Mouse (Mus musculus) heart, postnatal 10 days (tissue): Measurements from ENCODE around the gene Eri3. TPM values are rescaled to one million over a fixed set of nuclear protein-coding genes. Genes with fewer than 3 reads are reported as not detected.

ENCODE experiments used
- DNase-seq, 2 experiments: peaks; one replicate each; pipeline ENCODE4 v3.0.0; 2021
- intact Hi-C: fragments of 180-260 bp; cut with DNase I; formaldehyde crosslinking; loops from one replicate; pipeline ENCODE4 v1.15.1; 2025
- microRNA-seq, 2 experiments: library from miRNA; unstranded; fragments of <30 nt; microRNA quantifications; one replicate each; pipeline ENCODE4 v1.2.0; 2022
- total RNA-seq, 2 experiments: library from RNA; stranded (reverse); gene quantifications; 2 replicates each; pipeline ENCODE4 v1.2.3; 2021

The Eri3 gene
- total RNA-seq, 2 experiments from 2014 or later = 75.4 to 92.8 TPM

DNA sequence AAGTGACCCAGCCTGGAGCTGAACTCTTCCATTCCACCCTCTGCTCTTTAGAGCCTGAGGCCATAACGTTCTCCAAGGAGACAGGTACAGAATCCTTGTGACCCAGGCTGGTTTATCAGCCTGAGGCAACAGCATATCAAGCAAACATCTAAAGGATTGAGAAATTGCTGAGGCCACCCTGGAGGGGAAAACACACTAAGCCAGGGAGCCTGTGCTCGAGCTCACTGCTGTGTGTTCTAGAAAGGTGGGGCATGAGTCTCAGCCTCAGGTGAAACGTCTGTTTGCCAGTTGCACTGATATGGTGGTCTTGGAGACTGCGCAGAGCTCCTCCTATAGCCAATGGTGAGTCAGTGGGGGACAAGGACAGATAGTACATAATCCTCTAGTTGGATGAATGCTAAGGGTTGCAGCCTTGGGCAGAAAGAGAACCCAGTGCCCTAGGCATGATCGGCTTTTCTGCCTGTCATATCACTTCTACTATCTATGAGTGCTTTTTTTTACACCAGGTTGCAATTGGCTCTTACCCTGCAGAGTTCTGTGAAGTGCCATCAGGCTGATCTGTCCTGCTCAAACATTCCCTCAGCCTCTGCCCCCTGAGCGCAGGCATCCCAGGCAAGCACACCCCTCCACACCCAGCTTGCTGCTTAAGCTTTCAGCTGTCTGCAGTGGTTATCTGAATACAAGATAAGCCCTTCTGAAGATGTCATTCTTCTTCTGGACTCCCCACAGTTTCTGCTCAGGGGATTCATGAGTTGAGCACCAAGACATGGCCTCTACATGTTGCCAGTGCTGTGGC, 163.3 kb downstream of the Eri3 start:
- intact Hi-C loops = no loop called here
- no peak for DNase-seq

Small RNA genes lying within 50 kb of the gene (microRNA-seq; reads per million reads assigned to microRNA genes)
- gene Gm25559 = 0 reads per million in 2 experiments

Other genes starting within 250 kb of the Eri3 start
- 10 to 100 TPM; 42.0 to 43.3 TPM for gene Rnf220, start 53.3 kb upstream of the Eri3 start, total RNA-seq
- gene Dmap1, start 131.9 kb downstream of the Eri3 start, total RNA-seq = 10 to 100 TPM; 21.6 to 22.9 TPM
- not detected for gene Gm12845, start 174.0 kb downstream of the Eri3 start, total RNA-seq
- not detected for gene Klf17, start 215.3 kb downstream of the Eri3 start, total RNA-seq